Mouse (Mus musculus) testis, postnatal 10 days (tissue): ENCODE measurements around the gene BC048507.
"Not testable (repeated sequence)": the region's sequence is repeated elsewhere in the genome, so short reads cannot be mapped to it uniquely, and the experiment has no call there.

Experiments used
- DNase-seq: peaks from one replicate; pipeline ENCODE4 v3.0.0; 2021; ENCODE audit warnings: low spot score

The BC048507 gene

GRCm38 (mm10) chr13:67863026-67863425 is at the start of gene BC048507:
TSS of gene BC048507 (plus strand) at chr13:67863326.
- no peak for DNase-seq

DNA sequence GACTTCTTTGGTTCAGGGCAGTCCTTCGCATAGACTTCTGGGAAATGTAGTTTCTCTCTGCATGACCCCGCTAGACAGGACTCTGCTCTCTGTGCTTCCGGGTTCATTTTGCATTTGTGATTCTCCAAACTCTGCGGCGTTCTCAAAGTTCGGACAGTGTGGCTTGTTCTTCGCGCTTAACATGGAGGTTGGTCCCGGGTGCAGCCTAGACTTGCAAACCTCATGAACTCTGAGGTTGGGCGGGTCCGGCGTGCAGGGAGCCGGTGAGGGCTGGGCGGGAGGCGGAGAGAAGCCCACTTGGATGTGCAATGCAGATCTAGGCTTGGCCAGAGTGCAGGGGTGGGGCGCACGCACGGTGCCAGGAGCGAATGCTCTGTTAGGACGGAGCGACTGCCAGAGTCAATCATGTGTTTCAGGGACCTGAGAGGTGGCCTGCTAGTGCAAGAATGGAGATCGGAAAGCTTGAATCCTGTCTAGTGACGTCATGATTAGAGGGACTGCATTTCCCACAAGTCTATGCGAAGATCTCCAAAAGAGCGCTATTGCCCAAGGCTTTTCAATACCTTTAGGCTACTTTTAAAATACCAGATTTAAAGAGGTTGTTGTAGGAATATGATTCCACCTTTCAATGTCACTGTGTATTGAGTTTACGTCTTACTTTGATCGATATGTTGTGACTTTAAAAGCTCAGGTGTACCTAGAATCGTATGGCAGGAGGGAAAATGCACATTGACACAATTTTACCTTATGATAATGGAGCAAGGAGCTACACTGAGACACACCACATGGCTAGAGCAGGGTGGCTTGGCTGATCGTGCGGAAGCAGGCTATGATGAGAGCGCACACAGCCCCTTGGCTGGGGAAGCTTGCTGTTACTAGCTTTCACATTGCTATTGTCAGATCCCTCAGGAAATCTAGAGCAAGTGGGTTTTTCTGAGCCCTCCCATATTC is 49.1 kb upstream of the BC048507 start, which contains the start of gene Zfp273:
Gene Zfp273, plus strand, starts transcription at position 31 of the 951 bp plus-strand sequence.
- DNase-seq, result peak; percentile 72

- no peak for DNase-seq
Observed at GRCm38 (mm10) chr13:67818636-67819035, 44.5 kb upstream of the BC048507 start.

DNA sequence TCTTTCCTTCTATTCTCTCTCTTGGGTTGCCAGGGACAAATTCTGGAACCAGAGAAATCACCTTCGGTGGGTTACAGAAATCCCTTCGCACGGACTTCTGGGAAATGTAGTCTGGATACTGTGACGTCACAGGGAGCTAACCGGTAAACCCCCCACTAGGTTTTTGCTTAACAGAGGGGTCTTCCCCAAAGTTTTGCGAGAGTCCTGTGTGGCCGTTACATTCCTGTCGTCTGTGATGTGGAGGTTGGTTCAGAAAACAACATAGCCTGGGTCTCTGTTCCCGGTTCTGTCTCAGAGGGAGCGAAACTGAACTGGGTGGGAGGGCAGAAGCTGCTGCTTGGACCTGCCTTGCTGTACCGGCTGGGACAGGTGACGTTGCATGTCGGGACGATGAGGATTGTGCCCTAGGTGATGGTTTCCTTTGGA is 32.2 kb upstream of the BC048507 start, which contains the start of gene Gm10037:
Gene Gm10037, plus strand, starts transcription at position 196 of the 426 bp plus-strand sequence.
- peak; percentile 67 for DNase-seq

- DNase-seq, result not testable (repeated sequence)
Observed at GRCm38 (mm10) chr13:67833137-67833536, 30.0 kb upstream of the BC048507 start.

- no peak for DNase-seq
Observed at GRCm38 (mm10) chr13:67843775-67844118, 19.4 kb upstream of the BC048507 start.

- DNase-seq, result peak; percentile 65
Observed at GRCm38 (mm10) chr13:67844119-67844852, 18.8 kb upstream of the BC048507 start.

DNA sequence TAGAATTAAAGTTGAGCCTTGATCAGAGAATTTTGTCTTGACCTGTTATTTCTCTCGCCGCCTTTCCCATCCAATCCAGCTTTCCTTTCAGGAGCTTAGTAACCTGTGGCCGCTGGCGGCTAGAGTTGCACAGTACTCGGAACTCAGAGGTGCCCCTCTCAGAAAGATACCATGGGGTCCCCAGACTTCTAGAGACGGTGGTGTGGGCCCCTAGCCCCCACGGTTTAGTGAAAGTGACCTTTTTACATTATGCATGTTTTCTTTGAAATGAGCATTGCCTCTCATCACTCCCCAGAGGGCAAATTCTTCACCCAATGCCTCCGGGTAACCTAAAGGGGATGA is 18.3 kb upstream of the BC048507 start:
- DNase-seq, result no peak

DNA sequence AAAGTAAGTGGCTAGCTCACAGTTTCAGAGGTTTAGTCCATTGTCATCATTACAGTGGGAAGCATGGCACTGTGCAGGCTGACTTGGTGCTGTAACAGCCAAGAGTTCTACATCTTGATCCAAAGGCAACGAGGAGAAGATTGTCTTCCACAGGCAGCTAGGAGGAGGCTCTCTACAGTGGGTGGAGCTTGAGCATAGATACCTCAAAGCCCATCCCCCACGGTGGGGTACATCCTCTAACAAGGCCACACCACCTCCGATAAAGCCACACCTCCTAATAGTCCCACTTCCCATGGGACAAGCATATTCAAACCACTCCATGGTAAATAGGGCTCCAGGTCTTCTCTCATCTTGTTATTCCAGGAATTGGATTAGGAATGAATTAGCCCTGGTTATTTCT is 12.8 kb upstream of the BC048507 start:
- no peak for DNase-seq

DNA sequence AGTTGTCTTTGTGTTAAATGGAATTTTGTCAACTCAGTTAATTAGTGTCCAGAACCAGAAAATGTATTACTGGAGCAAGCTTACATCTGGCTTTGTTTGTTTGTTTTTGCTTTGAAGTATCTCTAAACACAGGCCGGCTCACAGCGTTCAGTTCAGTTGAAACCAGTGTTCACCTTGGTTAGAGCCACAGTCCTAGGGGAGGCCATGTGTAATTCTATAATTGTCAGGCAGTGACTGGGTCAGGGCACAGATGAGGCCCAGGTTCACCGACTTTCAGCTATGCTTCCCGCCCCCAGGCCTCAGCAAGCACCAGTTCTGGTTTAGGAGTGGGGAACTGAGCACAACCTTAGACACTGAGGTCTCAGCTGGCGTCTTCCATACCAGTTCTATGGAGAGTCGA is 10.0 kb upstream of the BC048507 start:
- no peak for DNase-seq

DNA sequence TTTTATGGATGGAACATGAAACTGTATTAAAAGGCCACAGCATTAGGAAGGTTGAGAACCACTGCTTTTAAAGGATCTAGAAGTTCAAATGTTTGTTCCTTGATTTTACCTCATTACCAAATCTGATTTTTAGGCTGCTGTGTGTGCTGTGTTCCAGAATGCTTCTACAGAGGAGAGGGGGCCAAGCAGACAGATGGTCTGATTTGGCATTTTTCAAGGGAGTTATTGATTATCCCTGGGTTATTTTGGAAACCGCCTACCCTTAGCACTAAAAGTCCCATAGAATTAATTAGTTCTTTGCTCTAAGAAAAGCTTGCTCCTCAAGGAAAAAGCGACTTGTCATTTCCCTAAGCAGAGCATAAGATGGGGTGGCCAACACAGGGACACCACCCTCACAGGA is 9.1 kb upstream of the BC048507 start:
- no peak for DNase-seq

- no peak for DNase-seq
Observed at GRCm38 (mm10) chr13:67857317-67857716, 5.8 kb upstream of the BC048507 start.

DNA sequence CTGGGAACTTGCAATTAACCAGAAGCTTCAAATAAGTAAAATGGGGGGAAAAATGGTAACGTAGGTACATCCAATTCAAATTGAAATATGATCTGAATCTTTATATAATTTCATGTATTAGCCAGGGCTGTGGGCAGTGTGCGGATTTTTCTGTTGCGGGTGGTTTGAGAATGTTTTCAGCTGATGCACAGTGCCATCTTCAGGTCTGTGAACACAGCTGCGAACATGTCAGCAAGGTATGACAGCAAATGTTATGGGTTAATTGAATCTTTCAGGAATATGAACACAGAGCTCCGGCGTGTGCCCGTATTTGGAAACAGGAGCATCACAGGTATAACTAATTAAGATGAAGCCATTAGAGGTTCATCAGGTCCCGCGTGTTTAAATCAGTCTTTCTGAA is 618 bp upstream of the BC048507 start:
- DNase-seq, result no peak

DNA sequence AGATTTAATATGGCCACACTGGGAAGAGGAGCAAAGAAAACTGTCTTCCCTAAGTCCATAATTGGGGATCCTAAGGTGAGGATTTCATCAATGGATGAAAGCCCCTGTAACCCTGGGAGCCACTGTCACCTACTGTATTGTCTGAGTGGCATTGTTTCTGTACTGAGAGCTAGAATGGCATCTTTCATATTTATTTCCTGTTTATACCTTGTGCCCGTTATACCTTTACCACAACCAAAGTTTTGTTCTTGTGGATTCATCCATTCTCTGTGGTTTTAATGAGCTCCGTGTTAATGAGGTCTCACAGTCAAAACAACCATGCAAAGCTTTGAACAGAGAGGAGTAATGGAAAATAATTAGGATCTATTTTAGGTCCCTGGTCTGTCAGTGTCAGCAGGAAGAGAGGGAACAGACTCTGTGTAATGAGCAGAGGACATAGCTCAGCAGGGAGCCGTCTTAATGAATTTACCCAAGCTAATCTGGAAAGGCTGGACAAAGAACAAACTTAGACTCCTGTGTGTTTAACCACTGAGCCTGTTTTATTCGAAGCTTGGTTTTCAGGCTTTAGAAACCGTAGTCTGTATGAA is 1.7 kb downstream of the BC048507 start:
- DNase-seq, result no peak

DNA sequence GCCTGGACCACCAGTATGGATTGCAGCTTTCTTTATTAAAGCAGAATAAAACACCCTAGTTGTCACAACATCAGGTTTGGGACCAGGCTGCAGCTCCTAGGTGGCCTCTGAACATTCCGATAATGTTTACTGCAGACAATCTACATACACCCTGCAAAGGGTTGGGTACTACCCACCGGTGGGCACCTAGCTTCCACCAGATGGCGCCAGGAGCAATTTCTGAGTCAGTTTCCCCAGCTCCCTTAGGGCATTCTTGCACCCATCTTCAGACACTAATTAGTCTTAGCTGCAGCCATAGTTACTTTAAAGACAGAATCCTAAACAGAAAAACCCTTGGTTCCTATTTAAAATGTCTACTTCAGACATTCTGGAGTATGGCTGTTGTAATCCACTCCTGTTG is 4.8 kb downstream of the BC048507 start:
- DNase-seq, result peak; percentile 50

GRCm38 (mm10) chr13:67876049-67876698 is 13.0 kb downstream of the BC048507 start:
- DNase-seq, result not testable (repeated sequence)

DNA sequence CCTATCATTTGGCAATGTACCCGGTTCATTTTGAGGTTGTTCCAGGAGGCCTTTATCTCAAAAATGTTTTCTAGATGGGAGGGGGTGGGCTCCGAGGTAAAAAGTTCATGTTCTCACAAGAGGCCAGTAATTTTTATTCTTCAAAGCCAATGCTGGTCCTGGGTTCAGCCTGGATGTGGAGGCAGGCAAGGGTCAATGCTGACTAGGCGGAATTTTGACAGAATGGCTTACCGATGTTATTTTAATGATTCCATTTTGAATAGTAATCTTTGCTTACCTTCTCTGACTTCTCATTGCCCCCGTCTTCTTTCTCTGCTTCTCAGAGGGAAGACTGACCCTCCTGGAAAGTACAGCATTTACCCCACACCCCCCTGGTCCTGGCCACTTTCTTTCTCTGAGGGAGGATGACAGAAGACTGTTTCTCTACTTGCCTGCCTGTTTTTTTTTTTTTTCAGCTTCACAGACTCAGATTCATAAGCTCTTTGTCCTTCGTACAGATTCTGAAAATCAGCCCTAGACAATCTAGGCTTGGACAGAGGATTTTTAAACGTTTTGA is 13.7 kb downstream of the BC048507 start:
- DNase-seq, result no peak

DNA sequence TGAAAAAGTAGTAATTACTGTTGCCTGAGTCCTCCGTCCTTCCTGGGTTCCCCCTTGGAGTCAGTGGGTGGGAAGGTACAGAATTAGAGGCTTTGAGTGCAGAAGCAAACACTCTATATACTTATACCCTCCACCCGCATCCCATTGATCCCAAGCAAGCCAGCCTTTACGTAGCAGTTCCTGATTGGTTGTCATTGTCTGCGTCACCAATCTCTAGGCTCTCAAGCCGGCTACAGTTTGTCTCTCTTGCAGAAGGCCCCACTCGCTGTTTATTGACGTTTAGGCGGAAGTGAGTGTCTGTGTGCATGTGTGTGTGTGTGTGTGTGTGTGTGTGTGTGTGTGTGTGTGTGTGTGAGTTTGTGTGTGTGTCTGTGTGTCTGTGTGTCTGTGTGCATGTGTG is 20.8 kb downstream of the BC048507 start:
- DNase-seq, result no peak

GRCm38 (mm10) chr13:67909759-67910158 is 46.6 kb downstream of the BC048507 start:
- no peak for DNase-seq
